Comparison of ENCODE assay signal across 11 mouse cellular contexts in the genomic region with DNA sequence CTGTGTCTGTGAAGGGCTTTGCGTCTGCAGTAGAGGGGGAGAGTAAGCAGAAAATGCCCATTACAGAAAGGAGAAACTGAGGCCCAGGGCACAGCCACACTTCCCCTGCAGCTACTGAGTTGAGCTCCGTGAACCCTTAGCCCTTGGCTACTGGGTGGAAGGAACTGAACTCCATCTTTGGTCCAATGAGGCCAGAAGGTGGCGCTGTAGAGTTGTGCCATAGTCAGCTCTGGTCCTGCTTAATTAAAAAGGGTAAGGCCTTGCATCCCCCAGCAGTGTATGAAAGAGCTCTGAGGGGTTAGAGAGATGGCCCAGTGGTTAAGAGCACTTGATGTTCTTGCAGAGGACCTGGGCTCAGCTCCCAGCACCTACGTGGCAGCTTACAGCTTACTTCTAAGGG.
DNase-seq lines count a peak whose midpoint lies in the region; ATAC-seq lines count a peak whose summit lies in the region.
"Had no signal": no experiment of that assay in that cellular context is flagged by ENCODE, and none has a peak within 500 bp of the region (broad histone marks: within the 10 kb centered on the region; RNA-seq: fewer than 3 reads in every experiment).

No protein-coding gene starts in this region.

- 0 out of 2 replicates have a peak, but pooled peaks cover 8% of the 10 kb centered on the region for H3K4me1 ChIP-seq in hindbrain, embryonic 10.5 days (replicated peaks)
- H3K4me1 ChIP-seq in hindbrain, embryonic 12.5 days = no peaks in the 10 kb centered on the region; the same call in 1 of the 2 replicates
- peaks cover 12% of the 10 kb centered on the region for H3K4me1 ChIP-seq in heart, embryonic 12.5 days (replicated peaks)

- H3K36me3 ChIP-seq in hindbrain, embryonic 10.5 days = no peaks in the 10 kb centered on the region
- no peaks in the 10 kb centered on the region for H3K36me3 ChIP-seq in hindbrain, embryonic 12.5 days
- H3K36me3 ChIP-seq in heart, embryonic 12.5 days = no peaks in the 10 kb centered on the region
- H3K36me3 ChIP-seq: limb, embryonic 15.5 days had no signal

- H3K9ac ChIP-seq in hindbrain, embryonic 12.5 days = no peak overlapping the region
- no peak overlapping the region for H3K9ac ChIP-seq in heart, embryonic 12.5 days
- H3K9ac ChIP-seq: limb, embryonic 15.5 days; neural tube, embryonic 13.5 days had no signal

- DNase-seq in hindbrain, embryonic 10.5 days (ENCODE audit: low spot score) = peak; percentile 20
- peak; percentile 56 for DNase-seq in right cerebral cortex, postnatal 14 days
- no peak for DNase-seq in right cerebral cortex, adult 2 months (ENCODE audit: low spot score in 2 of 2)
- DNase-seq in c-Kit-positive CD71-positive TER-119-positive erythroid progenitor cells, embryonic 14.5 days (ENCODE audit: low spot score) = peak; percentile 18
- peak; percentile 23 to 25 for DNase-seq in thymus, postnatal 36 days
- DNase-seq in heart, postnatal 14 days = no peak

- 56% methylated on average over 4 of the region's 4 CpGs for WGBS in hindbrain, embryonic 10.5 days
- 54% methylated on average over 4 of the region's 4 CpGs for WGBS in hindbrain, embryonic 12.5 days
- WGBS in heart, embryonic 12.5 days = 54% methylated on average over 4 of the region's 4 CpGs

- intact Hi-C loops in heart, postnatal 14 days (cut with DNase I) = no loop called here

- no peak overlapping the region for H3K4me3 ChIP-seq in hindbrain, embryonic 10.5 days
- H3K4me3 ChIP-seq in hindbrain, embryonic 12.5 days = no peak overlapping the region
- no peak overlapping the region for H3K4me3 ChIP-seq in heart, embryonic 12.5 days
- H3K4me3 ChIP-seq: limb, embryonic 15.5 days; neural tube, embryonic 13.5 days had no signal

- no peak overlapping the region for H3K27ac ChIP-seq in hindbrain, embryonic 10.5 days
- H3K27ac ChIP-seq in hindbrain, embryonic 12.5 days = no peak overlapping the region
- no peak overlapping the region for H3K27ac ChIP-seq in heart, embryonic 12.5 days (ENCODE audit: poor library complexity, severe bottlenecking)
- H3K27ac ChIP-seq: limb, embryonic 15.5 days; neural tube, embryonic 13.5 days had no signal

- H3K9me3 ChIP-seq in hindbrain, embryonic 10.5 days = no peaks in the 10 kb centered on the region
- H3K9me3 ChIP-seq in hindbrain, embryonic 12.5 days (replicated peaks) = no peaks in the 10 kb centered on the region
- no peaks in the 10 kb centered on the region; the same call in 1 of the 2 replicates for H3K9me3 ChIP-seq in heart, embryonic 12.5 days (replicated peaks)
- H3K9me3 ChIP-seq: limb, embryonic 15.5 days; neural tube, embryonic 13.5 days had no signal

- H3K27me3 ChIP-seq in hindbrain, embryonic 10.5 days (ENCODE audit: insufficient read depth, poor library complexity, severe bottlenecking) = no peaks in the 10 kb centered on the region
- no peaks in the 10 kb centered on the region for H3K27me3 ChIP-seq in hindbrain, embryonic 12.5 days
- H3K27me3 ChIP-seq in heart, embryonic 12.5 days (replicated peaks) = no peaks in the 10 kb centered on the region
- H3K27me3 ChIP-seq: limb, embryonic 15.5 days; neural tube, embryonic 13.5 days had no signal

- no peak overlapping the region for H3K4me2 ChIP-seq in hindbrain, embryonic 12.5 days (replicated peaks)
- no peak overlapping the region for H3K4me2 ChIP-seq in heart, embryonic 12.5 days
- H3K4me2 ChIP-seq: limb, embryonic 15.5 days; neural tube, embryonic 13.5 days had no signal

- ATAC-seq in hindbrain, embryonic 12.5 days (ENCODE audit: low FRiP score) = no peak
- ATAC-seq in heart, embryonic 12.5 days (ENCODE audit: insufficient number of reproducible peaks, low FRiP score) = no peak
- ATAC-seq: forebrain, embryonic 16.5 days had no signal

Comparison
In these comparisons a context has a peak if more than half of its experiments do, and no peak if none do; other contexts are left out.
1. DNase-seq: peak in hindbrain, embryonic 10.5 days (single experiment), right cerebral cortex, postnatal 14 days (single experiment), c-Kit-positive CD71-positive TER-119-positive erythroid progenitor cells, embryonic 14.5 days (single experiment) and thymus, postnatal 36 days (2 of 2); none in right cerebral cortex, adult 2 months (0 of 2) and heart, postnatal 14 days (0 of 2).